Mouse (Mus musculus): ENCODE data around the gene Ptprg.

The Ptprg gene

DNA sequence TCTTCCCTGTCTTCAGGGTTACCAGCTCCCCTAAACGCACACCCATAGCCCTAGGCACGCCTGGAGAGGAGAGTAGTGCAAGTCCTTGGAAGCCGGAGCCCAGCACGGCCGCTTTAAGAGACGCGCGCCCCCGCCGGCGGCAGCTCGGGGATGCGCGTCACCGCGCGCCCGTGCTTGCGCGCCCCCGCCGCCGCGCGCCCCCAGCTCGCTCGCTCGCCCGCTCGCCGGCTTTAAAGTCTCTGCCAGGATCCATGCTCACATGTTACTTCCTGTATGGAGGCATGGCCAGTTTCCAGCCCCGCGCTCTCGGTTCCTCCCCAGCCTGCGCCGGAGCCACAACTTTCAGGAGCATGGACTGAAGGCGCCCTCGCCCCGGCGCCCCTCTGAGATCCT lies at the start of gene Ptprg:
TSS of gene Ptprg (plus strand) at position 260 of the 393 bp plus-strand sequence.
- DNase-seq (ENCODE audit: low read depth), result no peak

DNA sequence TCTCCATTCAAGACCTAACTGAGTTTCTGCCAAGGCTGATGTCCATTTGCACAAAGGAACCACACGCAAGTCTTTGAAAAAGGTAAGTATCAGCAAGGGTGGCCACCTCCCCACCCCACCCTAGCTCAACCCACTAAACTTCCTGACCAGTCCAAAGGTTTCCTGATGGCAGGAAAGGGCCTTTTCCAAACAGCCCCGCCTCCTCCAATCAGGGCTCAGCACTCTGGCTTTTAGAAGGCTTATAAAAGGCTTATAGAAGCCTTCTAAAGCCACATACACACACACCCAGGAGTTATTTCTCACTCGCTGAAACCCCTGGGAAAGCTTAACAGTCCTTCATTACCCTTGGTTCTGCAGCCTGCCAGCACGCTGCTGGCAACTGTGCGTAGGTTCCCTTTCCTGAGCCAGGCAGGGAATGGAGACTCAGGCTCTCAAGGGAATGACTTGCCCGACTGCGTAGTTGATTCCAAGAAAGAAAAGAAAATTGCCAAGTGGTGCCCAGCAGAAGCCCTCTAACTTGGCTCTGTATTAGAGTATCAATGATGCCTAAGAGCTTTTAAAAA lies 49.4 kb upstream of the Ptprg start:
- DNase-seq (ENCODE audit: low read depth), result no peak

DNA sequence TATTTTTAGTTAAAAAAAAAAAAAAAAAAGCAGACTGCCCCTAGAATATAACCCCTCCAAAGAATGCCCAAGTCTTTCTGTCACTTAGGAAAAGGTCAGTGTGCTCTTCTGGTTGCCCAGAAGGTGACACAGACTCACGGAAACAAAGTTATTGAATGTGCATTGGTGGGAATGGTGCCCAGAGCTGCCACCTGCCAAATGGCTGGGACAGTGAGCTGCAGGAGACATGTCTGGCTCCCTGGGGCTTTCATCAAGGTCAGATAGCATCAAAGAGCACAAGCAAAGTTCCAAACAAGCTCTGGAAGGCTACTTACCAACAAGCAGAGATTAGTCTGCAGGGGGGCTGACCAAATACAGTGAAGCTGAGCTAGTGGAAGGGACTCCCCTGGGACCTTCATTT lies 43.2 kb upstream of the Ptprg start:
- no peak for DNase-seq (ENCODE audit: low read depth)

DNA sequence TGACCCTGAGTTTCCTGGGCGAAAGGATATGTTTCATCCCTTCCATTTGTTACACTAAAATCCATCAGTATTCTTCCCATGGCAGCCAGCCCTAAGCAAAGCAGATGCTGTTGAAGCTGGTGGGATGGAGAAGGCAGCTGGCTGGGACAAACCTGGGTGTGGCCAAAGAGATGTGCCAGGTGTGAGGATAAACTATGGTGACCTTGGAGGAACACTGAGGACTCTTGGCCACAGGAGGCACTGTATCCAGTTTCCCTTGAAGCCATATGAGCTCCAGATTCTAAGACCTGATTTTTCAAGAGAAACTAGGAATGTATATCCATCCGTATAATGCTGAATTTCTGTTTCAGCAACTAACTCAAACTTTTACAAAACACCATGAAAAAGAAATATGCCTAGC lies 34.2 kb upstream of the Ptprg start:
- no peak for DNase-seq (ENCODE audit: low read depth)

DNA sequence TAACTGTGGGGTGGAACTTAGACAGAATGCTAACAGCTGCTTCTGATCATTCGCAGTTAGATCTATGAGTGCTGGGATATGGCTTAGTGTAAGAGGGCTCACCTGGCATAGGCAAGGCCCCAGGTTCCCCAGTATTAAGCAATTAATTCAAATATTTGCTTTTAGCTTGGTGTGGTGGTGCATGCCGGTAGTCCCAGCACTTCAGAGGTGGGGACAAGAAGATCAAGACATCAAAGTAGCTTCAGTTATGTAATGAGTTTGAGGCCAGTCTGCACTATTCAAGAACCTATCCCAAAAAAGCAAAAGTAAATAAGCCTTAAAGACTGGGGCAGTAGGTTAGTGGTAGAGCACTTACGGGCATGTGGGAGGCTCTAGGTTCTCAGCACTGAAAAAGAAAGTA lies 30.3 kb upstream of the Ptprg start:
- no peak for DNase-seq (ENCODE audit: low read depth)

DNA sequence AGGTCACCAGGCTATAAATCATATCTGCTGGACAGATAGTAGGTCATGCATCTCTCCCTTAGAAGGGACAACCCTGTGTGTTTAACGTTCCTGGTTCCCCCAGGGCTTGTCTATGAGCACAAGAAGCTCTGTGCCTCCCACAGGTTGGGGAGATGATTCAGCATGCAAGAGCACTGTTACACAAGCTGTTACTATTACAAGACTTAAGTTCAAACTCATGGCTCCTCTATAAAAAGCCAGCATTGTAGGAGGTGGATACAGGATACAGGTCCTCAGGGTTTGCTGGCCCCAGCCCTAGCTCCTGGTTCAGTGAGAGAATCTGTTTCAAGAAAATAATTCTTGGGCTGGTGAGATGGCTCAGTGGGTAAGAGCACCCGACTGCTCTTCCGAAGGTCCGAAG lies 23.7 kb upstream of the Ptprg start:
- DNase-seq (ENCODE audit: low read depth), result no peak

DNA sequence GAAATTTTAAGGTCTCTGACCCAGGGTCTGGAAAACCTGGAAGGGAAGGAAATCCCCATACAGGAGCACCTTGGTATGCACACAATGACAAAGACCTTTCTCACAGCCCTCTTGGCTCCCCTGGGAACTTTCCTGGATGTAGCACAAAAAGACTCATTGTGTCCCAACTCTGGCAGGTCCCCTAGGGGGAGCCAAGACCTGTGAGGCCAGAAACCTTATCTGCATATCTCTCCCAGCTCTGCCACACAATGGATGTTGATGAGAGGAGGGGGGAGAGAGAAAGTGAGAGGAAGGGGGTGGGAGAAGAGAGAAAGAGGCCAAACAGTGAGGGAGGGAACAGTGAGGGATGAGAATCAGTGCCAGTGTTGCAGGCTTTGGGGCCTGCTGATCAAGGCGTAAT lies 18.9 kb upstream of the Ptprg start:
- no peak for DNase-seq (ENCODE audit: low read depth)

DNA sequence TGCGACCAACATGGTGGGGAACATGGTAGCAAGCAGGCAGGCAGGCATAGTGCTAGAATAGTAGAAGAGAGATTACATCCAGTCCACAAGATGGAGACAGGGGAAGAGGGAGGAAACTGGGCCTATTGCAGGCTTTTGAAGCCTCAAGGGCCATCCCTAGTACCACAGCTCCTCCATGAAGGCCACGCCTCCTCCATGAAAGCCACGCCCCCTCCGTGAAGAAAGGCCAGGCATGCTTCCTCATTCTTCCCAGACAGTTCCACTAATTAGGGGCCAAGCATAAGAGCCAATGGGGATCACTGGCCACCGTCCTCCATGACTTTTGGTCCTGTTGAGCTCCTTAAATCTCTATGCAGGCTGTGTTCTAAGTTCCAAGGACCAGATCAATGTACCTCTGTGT lies 17.2 kb upstream of the Ptprg start:
- no peak for DNase-seq (ENCODE audit: low read depth)

DNA sequence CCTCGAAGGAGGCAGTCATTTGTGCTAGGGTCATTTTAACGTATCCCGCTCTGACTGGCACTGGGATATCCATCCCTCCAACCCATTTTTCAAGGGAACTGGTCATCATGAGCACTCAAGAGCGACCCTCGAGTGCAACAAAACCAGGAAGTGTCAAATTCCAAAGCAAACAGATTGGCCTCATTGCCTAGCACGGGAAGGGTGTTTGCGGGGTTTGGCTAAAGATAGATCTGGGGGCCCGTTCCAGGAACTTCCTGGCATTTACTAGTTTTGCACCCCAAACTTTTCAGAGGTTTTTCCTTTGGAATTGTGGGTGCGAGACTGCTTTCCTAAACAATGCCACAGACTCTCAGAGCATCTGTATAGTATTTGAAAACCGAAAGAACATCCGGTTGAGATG lies 1.4 kb upstream of the Ptprg start:
- DNase-seq (ENCODE audit: low read depth), result no peak

DNA sequence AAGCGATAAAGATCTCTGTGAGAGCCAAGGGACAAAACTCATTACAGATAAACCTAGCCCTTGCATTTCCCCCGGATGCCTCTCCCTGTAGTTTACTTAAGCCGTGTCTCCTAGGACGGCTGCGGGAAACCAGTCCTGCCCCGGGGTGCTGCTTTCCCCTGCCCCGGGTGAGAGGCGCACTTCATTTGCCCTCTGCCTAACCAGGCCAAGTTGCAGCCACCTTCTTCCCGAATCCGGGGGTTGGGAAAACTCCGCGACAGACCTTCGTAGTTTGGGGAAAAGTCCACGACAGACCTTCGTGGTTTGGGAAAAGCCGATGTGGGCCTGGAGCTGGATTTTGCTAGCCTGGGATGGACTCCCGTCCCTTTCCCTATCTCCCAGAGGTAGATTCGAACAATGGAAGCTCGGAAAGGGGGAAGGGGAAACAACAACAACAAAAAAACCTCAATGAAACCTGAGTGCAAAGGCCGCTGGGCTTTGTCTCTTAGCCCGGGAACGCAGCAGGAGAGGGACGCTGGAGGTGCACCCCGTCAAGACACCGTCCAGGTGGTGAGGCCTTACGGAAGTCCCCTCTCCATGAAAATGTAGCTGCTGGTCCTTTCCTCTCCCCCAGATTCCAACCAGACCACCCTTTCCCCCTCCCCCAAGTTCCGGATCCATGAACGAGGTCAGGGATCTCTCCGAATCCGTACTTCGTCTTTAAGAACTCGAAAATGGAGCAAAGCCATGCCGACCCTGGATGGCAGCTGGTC lies 635 bp upstream of the Ptprg start:
- DNase-seq (ENCODE audit: low read depth), result no peak

DNA sequence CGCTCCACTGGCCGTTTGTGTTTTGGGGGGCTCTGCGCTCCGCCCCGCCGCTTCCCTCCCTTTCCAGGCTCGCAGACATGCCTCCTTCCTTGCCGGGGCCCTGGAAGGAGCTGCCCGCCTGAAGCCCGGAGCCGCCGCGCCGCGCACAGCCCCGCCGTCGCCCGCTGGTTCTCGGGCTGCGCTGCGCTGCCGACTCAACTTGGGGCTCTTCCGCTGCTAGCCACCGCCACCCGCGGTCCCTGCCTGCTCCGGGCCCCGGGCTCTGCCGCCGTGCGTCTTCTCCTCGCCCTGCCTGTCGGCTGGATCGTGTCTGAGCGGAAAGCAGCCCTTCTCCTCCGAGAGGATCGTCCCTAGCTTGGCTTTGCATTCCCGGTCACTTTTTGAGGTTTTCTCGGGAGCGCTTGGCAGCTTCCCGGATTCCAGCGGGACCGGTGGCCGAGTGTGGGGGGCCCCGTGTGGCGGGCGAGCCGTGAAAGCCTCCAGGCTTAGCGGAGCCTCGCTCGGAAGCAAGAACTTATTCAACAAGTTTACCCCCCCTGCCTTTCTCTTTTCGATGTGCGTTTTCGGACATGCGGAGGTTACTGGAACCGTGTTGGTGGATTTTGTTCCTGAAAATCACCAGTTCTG lies 460 bp downstream of the Ptprg start:
- no peak for DNase-seq (ENCODE audit: low read depth)

DNA sequence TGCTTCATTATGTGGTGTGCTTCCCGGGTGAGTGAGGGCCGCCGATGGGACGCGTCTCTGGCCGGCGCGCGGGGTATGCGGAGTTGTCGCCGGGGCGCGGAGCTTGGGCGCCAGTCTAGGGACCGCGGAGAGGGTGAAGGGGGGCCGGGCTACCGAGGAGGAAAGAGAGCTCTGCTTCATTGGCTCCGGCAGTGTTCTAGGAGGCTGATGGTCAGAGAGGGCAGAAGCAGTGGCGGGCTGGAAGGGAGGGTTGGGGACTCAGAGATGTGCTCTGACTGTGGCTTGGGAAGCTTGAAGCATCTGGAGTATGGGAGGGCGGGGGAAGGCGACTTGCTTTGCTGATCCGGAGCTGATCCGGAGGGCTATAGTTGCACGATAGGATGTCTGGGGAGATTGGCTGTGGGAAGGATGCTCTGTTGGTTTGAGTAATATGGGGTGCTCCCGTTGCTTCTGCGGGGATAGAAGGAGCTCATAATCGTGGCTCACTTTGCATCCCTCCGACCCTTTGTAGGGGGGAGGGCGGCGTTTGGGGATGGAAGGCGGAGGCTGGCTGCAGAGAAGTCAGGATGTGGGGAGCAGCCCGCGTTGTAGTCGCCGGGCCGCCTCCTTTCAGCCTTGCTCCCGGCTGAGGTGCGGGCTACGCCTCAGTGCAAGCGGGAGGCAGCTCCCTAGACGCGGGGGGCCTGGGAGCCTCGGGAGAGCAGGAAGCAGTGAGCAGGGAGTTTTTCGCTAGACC lies 1.1 kb downstream of the Ptprg start:
- DNase-seq (ENCODE audit: low read depth), result no peak

DNA sequence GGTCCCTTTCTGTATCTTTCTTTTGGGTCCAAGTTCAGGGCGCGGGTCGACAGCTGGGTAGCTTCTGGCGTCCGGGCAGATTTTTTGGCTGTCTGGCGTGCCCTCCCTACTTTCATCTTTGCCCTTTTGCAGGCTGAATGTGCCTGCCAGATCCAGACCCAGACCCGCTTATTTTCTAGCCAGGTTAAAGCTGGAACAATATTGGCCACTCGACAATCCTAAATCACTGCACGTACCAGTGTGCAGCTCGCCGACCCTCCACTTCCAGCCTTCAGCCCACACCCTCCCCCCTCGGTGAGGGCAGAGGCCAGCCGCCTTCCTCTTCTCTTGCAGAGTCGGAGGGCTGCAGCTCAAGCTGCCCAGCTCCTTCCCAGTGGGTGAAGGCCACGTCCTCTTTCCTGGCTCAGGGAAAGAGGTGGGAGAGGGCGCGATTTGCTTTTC lies 1.7 kb downstream of the Ptprg start:
- DNase-seq (ENCODE audit: low read depth), result no peak

DNA sequence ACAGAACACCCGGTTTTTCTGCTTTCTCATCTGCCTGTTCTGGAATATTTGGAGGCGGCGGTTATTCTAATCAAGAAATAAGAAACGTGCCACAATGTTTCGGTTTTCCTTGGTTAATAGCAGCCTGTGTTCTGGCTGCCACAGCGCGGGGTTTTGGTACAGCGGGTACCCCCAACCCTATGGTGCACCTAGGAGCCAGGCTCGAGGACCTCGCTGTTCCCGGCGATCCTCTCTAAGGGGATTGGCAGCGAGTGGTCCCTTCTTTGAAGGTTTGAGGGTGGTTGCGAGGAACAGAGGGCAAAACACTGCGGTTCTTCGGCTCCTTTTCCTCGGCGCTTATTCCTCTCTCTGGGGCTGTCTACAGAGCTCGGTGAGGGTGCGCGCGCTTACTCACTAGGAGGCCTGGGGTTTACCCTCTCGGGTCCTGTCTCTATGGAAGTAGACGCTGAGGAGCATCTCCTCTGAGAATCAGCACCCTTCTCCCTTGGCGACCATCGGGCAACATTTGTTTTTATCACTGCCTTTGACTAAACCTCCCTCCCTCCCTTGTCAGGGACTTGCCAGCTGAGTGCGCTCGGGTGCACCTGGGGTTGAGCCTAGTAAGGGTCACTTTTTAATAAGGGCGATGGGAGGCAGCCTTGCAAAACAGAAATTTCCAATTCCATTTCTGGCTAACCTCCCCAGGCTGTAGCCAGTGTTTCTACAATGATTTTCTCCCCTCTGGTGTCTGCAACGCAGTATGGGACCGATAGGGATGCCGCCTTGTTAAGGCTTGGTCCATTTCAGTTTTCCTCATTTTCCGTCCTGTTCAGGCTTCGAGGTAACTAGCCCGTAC lies 2.4 kb downstream of the Ptprg start:
- no peak for DNase-seq (ENCODE audit: low read depth)

DNA sequence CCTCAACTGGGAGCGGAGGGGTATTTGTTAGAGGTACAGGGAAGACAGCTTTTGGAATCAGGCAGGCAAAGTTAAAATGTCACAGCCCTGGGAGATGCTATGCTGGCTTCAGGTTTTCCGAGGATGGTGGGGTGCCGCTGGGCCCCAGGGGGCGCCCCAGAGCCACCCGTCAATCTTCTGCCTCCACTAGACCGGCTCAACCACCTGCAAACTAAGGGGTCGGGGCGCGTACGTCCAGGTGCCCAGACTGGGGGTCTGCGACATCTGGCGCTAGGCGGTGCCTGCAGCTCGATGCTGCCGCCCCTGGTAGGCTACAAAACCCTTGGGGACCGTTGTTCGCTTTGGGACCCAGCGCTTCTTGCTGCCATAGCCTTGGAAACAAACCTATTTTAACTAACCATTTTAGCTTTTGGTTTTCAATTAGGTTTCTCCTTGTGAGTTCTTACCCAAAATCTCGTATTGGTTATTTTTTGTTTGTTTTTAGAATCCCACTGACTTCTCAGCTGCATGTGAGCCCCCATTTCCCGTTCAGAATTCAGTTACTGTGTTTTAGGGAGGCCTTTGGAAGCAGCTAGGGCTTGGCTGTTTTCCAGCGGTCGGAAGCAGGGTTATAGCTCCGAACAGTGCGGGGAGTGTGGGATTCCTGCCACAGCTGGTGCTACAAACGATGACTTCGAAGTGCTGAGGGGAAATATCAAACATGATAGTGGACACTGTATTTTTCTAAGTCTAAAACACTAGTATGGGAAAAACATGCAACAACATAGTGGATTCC lies 3.2 kb downstream of the Ptprg start:
- DNase-seq (ENCODE audit: low read depth), result no peak

DNA sequence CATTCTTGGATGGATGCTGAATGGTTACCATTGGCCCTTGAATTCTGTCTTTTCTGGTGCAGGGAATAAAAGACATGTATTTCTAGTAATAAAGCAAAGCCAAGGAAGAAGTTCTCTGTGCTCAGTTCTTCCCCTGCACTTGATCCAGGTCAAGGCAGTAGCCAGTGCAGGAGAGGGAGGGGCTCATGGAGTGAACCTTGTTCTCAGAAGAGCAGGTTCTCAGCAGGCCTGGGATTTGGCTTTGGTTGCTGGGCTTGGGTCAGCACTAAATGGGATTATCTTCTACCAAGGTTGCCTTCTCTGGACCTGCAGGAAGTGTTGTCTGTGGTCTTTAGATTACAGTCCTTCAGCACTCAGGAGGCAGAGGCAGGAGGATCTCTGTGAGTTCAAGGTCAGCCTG lies 5.2 kb downstream of the Ptprg start:
- no peak for DNase-seq (ENCODE audit: low read depth)

DNA sequence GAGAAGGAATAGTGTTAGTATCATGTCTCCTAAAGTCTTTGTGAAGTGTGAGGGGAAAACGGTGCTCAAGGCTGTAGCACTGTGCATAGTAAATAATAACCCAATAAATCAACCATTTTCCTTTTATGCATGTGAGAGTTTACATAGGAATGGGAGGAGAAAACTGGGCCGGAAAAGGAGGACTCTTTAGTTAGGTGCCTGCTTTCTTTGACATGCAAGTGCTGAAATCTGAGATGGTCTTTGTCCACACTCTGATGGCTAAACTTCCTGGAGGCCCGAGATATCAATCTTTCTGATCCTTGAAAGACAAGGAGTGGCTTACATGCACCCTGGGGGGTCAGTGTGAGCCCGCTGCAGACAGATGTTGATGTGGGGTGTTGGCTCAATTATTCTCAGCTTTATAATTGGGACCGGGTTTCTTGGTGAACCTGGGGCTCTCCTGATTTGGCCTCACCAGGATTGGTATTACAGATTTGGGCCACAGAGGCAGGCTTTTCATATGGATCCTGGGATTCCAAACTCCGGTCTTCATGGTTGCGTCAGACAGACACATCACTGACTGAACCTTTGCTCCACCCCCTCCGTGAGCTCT lies 7.4 kb downstream of the Ptprg start:
- no peak for DNase-seq (ENCODE audit: low read depth)

DNA sequence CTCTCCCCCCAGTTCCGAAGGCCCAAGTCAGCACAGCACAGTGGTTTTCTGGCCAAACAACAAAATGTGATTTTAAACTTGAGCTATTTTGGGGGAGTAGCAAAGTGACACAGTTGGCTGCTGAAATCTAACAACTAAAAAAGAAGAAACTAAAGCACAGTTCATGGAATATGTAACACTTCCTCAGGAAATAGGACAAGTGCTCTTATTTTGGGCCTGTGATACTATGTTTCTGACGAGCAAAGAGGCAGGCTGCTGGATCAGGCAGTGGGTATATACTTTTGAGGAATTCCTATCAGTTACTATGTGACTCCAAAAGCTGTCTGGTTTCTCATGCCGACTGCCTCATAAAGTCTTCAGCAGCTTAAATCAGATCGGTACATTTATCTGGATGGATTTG lies 8.1 kb downstream of the Ptprg start:
- no peak for DNase-seq (ENCODE audit: low read depth)

DNA sequence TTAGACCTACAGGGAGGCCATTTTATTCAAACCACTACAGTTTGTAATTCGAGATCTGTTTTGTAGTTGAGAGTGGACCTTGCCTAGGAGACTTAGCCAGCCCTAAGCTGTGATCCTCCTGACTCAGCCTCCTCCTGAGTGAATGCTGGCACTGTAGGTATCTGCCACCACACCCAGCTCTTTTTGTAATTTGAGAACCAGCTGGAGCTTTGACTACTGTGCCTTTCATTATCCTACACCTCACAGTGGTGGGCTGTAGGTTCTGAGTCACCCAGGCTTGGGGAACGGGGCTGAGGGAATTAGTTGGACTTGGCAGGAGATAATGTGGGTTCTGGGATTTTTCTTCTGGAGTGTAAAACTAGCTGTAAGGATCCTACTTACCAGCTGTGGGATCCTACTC lies 9.5 kb downstream of the Ptprg start:
- DNase-seq (ENCODE audit: low read depth), result no peak

DNA sequence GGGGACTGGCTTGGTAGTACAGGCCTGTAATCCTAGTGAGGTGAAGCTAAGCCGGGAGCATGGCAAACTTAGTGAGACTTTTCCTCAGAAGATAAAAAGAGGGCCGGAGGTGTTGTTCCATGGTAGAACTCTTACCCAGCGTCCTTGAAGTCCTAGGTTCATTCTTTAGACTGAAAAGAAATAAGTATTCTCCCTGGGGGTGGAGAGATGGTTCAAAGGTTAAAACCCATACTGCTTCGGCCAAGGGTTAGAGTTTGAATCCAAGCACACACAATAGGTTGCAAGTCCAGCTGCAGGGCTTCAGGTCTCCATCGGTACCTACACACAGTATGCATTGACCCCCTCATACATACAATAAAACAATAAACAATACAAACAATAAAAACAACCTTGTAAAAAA lies 10.3 kb downstream of the Ptprg start:
- no peak for DNase-seq (ENCODE audit: low read depth)

DNA sequence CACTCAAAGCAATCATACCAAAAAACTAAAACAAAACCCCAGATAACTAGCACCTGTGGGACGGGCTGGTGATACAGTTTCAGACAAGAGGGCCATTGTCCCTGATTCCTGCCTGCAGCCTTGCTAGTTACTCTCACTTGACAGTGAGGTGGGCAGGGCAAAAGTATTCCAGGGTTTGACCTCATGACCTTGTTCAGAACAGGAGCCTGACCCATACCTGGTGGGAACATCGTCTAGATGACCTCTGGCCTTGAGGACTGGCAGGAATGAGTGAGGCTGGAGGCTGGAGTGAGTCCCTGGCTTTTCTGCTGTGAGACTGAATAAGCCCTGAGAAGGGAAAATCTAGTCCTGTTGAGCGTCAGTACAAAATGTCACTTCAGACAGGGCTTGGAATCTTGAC lies 11.1 kb downstream of the Ptprg start:
- DNase-seq (ENCODE audit: low read depth), result no peak
